Mouse (Mus musculus) liver, postnatal 0 days (tissue): ENCODE measurements around the gene Spock1.

ENCODE experiments used
- CTCF ChIP-seq: sonication (generic); IDR thresholded peaks from 2 replicates; pipeline ENCODE4 v1.5.1; 2016; ENCODE audit warnings: antibody characterized with exemption, low read depth
- EP300 ChIP-seq: IDR thresholded peaks from 2 replicates; pipeline ENCODE4 v1.6.1; 2016; ENCODE audit warnings: antibody characterized with exemption, low read depth, mild to moderate bottlenecking

- TF ChIP-seq CTCF (no peak), EP300 (no peak)
Measured at GRCm38 (mm10) chr13:57603226-57603625, 304.9 kb downstream of the Spock1 start.
